ENCODE assay signal across 12 mouse cellular contexts in genomic region chr10:61944386-61944785, GRCm38 (mm10). TPM values are rescaled to one million over a fixed set of nuclear protein-coding genes. Genes with fewer than 3 reads are reported as not detected.
"Had no signal": no experiment of that assay in that cellular context is flagged by ENCODE, and none has a peak within 500 bp of the region (broad histone marks: within the 10 kb centered on the region; RNA-seq: fewer than 3 reads in every experiment).

No protein-coding gene starts in this region.

- H3K27me3 ChIP-seq: midbrain, embryonic 13.5 days; midbrain, embryonic 15.5 days; neural tube, embryonic 12.5 days had no signal

- ATAC-seq: midbrain, embryonic 13.5 days; midbrain, embryonic 15.5 days had no signal

- H3K36me3 ChIP-seq: midbrain, embryonic 13.5 days; midbrain, embryonic 15.5 days; neural tube, embryonic 12.5 days had no signal

- DNase-seq: lung, adult 18-20 months; lung, embryonic 14.5 days; lung, postnatal 10 days; right cerebral cortex, postnatal 14 days; thymus, adult 18-20 months; thymus, postnatal 14 days; thymus, postnatal 36 days had no signal

- H3K4me3 ChIP-seq: megakaryocyte, embryonic 14.5 days; midbrain, embryonic 13.5 days; midbrain, embryonic 15.5 days; neural tube, embryonic 12.5 days had no signal

RNA-seq across cellular contexts. Expression of gene Col13a1, which starts 34.5 kb away (rescaled TPM):
- polyA plus RNA-seq: macrophage had no signal
